Mouse (Mus musculus): ENCODE results near the gene Atp1b1.

Atp1b1 gene

GRCm38 (mm10) chr1:164440230-164440629, 17.9 kb downstream of the Atp1b1 start:
- DNase-seq (ENCODE audit: low spot score), result no peak

DNA sequence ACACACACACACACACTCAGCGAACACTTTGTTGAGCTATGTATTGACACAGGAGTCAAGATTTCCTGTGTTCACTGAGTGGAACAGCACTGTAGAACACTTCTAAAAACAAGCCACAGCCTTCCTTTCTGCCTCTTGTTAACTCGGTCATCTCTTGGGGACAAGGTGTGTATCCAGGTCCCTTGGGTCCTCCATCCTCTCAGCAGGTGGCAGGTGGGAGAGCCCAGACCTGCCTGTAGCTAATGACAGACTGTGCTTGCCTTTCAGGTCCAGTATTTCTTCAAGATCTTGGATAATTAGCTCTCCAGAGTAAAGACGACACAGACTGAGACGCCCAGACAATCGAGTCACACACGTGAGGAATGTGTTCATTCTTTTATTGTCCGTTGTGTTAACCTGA, 21.4 kb downstream of the Atp1b1 start:
- DNase-seq (ENCODE audit: low spot score), result no peak

DNA sequence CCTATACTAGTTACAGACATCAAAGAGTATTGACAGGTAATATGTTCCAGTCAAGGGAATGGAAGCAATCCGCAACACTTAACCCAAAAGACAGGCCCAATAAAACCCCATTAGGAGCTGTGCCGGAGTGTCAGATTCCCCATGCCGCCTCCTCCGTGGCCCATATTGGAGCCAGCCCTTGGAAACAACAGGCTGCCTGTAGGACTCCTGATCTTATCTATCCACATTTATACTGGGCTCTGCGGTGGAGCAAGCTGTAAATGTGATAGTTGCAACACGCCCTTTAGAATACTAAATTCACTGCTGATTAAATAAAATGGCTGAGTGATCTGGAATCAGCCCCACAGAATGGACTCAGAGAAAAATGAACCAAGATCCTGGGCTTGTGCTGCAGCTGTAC, 24.1 kb downstream of the Atp1b1 start:
- DNase-seq (ENCODE audit: low spot score), result no peak

DNA sequence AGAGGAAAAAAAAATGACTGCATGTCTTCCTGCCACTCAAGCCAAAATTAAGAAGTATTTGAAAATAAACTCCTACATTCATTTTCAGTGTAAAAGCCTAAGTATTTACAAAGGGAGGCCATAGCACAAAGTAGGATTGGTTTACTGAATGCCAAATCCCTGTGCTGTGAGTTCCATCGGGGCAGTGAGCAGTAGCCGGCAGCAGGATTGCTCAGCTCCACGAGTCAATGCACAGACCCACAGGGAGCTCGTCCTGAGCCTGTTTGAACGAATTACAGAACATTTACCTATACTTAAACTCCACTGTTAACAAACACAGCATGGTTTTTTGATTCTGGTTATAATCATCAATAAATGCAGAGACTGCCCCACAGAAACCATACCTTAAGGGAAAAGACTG, 25.5 kb downstream of the Atp1b1 start:
- no peak for DNase-seq (ENCODE audit: low spot score)

DNA sequence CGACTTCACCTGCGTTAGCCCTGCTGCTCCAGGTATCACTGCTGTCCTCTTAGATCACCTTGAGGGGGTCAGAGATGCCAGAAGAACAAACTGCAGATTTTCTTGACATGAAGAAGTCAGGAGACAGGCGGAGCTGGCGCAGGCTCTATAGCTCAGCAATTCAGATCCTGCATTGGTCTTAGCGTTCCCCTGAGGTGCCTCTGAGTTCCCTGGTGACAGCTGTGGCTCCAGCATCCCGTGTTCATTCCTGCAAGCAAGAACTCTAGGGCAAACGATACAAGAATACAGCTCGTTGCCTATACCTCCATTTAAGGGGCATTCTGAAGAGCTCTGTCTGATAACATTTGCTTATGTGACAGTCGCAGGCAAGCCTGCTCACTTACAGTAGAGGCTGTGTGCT, 29.5 kb downstream of the Atp1b1 start:
- no peak for DNase-seq (ENCODE audit: low spot score)

DNA sequence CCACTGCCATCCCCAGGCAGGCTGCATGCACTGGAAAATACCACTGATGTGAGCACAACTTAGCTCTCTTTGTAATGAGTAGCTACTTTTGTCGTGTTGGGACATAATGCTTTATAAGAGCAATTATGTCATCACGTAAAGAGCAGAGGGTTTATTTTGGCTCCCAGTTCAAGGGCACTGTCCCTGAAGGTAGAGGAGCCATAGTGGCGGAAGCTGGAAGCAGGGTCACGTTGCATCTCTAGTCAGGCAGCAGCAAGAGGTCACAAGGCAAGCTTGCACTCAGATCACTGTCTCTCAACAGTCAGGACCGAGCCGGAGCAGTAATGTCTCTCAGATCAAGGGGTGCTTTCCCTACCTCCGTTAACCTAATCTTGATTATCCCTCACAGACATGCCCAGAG, 30.4 kb downstream of the Atp1b1 start:
- DNase-seq (ENCODE audit: low spot score), result no peak

- no peak for DNase-seq (ENCODE audit: low spot score)
Observed at GRCm38 (mm10) chr1:164426227-164426626, 31.9 kb downstream of the Atp1b1 start.

DNA sequence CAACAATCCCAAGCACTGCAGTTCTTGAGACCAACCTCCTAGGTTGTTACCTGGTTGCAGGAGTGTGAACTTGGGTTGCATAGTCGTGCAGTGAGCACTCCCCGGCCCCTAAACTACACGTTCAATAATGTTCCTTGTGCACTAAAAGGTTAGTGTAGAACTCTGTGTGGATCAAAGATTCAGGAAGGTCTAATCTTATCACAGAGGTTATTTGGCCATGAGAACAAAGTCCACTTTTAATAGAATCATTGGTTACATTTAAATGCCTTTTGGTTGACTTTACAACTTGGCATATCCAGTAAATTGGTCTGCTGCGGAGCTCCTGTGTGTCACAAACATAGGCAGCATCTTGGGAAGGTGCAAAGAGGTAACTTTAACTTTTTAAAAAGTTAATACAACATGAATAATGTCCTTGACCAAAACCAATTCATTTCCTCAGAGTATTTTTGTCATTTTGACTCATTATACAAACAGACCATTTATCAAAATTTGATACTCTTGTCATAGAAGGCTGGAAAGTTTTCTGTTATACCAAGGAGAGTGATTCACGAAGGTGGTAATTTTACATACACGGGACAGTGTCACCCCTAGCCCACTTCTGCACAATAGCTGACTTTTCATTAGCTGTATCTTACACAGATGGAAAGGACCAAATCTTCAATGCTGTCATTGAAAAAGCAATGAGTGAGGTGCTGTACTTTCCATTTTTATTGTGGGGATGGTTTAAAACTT, 37.4 kb downstream of the Atp1b1 start:
- no peak for DNase-seq (ENCODE audit: low spot score)

- DNase-seq (ENCODE audit: low spot score), result no peak
Observed at GRCm38 (mm10) chr1:164419401-164419800, 38.8 kb downstream of the Atp1b1 start.

- DNase-seq (ENCODE audit: low spot score), result no peak
Observed at GRCm38 (mm10) chr1:164418320-164418719, 39.8 kb downstream of the Atp1b1 start.

DNA sequence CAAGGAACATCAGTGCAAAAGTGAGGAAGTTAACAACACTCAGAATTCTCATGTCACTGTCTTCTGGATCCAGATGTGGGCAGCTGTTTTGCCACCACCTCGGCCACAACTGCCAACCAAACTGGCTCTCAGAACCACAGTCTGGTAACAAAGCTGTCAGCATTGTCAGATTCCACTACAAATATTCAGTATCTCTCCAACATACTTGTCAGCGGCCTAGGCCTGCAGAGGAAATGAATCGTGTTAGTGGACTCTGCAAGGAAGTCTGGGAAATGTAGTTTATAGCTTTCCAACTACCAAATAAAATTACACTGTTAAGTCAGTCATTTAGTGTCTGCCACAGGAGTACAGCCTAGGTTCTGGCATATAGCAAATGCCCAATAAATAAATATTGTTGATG, 40.6 kb downstream of the Atp1b1 start:
- DNase-seq (ENCODE audit: low spot score), result no peak

- no peak for DNase-seq (ENCODE audit: low spot score)
Observed at GRCm38 (mm10) chr1:164416692-164417394, 41.3 kb downstream of the Atp1b1 start.

GRCm38 (mm10) chr1:164415347-164415751, 42.8 kb downstream of the Atp1b1 start:
- DNase-seq (ENCODE audit: low spot score), result no peak

GRCm38 (mm10) chr1:164413608-164414007, 44.5 kb downstream of the Atp1b1 start:
- DNase-seq (ENCODE audit: low spot score), result no peak

DNA sequence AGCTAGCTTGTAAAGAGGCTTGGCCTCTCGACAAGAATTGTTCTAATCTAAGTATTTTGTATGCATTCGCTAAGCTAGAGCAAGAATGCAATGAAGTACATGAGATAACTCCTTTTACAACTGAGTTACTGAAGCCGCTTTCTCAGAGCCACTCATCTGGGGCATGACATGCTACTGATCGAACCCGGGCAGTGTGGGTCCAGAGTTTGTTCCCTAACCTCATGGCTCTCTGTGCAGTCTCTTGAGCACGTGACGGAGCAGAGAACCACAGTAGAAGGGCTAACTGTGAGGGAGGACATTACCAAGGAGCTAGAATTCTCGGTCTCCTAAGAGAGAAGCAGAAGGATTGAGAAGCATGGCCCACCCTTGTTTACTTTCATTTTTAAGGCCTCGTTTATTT, 45.2 kb downstream of the Atp1b1 start:
- DNase-seq (ENCODE audit: low spot score), result no peak

GRCm38 (mm10) chr1:164411306-164411705, 46.8 kb downstream of the Atp1b1 start:
- DNase-seq (ENCODE audit: low spot score), result no peak

DNA sequence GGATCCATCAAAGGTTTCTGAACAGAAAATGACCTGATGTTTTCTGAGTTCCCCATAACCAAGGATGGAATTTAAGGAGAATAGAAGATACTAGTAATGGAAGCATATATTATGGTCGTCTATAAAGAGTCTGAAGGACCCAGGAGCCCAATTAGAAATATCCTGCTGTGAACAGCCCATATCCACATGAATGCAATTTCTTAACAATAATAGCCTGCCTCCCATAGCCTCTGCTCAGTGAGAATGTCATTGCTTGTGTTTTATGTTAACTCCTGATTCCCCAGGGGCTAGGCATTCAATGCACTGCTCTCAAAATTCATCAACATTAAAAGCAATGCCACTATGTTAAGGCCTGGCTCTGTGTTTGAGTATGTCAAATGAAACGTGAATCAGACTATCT, 49.5 kb downstream of the Atp1b1 start:
- DNase-seq (ENCODE audit: low spot score), result no peak

DNA sequence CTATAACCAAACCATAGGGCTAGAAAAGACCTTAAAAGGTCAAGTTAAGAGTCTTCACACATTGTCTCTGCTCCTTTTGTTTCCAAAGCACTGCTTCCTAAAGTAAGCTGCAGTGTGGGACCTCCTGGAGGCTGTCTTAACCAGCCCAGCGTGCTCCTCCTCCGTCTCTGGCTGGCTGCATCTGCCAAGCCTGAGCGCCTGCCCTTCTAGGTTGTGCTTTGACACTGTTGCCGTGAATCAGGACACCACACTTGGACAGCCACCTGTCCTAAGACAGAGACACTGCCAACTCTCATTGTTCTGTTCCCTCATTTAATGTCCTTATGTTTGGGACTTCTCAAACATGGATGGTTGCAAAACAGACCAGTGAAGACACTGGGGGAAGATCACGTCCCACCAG, 51.6 kb downstream of the Atp1b1 start:
- DNase-seq (ENCODE audit: low spot score), result no peak

GRCm38 (mm10) chr1:164405385-164405802, 52.8 kb downstream of the Atp1b1 start:
- no peak for DNase-seq (ENCODE audit: low spot score)

DNA sequence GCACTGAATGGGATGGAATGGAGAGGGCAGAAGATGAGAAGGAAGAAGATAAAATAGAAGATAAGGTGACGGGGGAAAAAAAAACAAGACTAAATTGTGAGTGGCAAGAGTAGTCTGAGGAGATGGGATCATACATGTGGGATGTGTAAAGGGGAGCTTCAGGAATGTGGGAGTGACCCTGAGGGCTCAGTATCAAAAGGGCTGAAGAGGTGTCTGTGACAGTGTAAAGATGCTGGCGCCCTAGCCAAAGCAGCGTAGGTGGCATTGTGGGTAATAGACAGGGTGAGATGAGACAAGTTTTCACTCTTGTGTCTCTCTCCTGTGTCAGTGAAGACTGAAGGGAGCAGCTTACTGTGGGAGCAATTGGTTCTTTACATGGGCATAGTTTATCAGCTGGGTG, 58.6 kb downstream of the Atp1b1 start:
- DNase-seq (ENCODE audit: low spot score), result no peak

DNA sequence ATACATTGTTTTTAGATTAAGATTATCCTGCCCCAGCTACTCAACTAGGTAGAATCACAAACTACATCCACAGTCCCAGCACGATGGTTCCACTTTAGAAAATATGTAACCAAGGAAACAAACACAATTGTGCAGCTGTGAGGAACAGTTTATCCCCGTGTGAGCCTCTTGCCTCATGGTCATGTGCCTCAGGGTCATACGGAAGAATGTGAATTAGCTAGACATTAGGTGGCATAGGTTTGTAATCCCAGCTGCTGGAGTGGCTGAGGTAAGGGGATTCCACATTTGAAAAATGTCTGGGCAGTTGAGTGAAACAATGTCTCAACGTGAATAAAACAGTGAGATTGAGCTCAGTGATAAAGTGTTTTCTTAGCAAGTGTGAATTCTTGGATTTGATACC, 60.5 kb downstream of the Atp1b1 start:
- no peak for DNase-seq (ENCODE audit: low spot score)

GRCm38 (mm10) chr1:164395131-164395780, 62.9 kb downstream of the Atp1b1 start:
- DNase-seq (ENCODE audit: low spot score), result no peak

GRCm38 (mm10) chr1:164392176-164392575, 66.0 kb downstream of the Atp1b1 start:
- DNase-seq (ENCODE audit: low spot score), result no peak
